9 mouse cellular contexts compared by ENCODE assay signal in genomic region chr6:117430876-117431781, GRCm38 (mm10).
DNase-seq lines count a peak whose midpoint lies in the region; ATAC-seq and TF ChIP-seq lines count a peak whose summit lies in the region.
"Had no signal": no experiment of that assay in that cellular context is flagged by ENCODE, and none has a peak within 500 bp of the region (broad histone marks: within the 10 kb centered on the region; RNA-seq: fewer than 3 reads in every experiment).

No protein-coding gene starts in this region.

- no peak overlapping the region for H3K9ac ChIP-seq in hindbrain, postnatal 0 days (replicated peaks; ENCODE audit: low read length)
- no peak overlapping the region for H3K9ac ChIP-seq in hindbrain, embryonic 13.5 days
- H3K9ac ChIP-seq: midbrain, embryonic 12.5 days had no signal

- no peak for ATAC-seq in hindbrain, postnatal 0 days
- no peak for ATAC-seq in hindbrain, embryonic 13.5 days (ENCODE audit: low FRiP score)
- no peak for ATAC-seq in erythroid progenitor cell, adult 5-6 weeks (replicated peaks; ENCODE audit: low FRiP score, poor library complexity, severe bottlenecking)

- no peaks in the 10 kb centered on the region for H3K36me3 ChIP-seq in hindbrain, postnatal 0 days (ENCODE audit: insufficient read depth, low read length)
- H3K36me3 ChIP-seq in hindbrain, embryonic 13.5 days, result no peaks in the 10 kb centered on the region
- H3K36me3 ChIP-seq: midbrain, embryonic 12.5 days had no signal

- DNase-seq in hindbrain, postnatal 0 days (ENCODE audit: low spot score), result peak; percentile 53
- peak; percentile 36 for DNase-seq in Muller cell, postnatal 12 days (ENCODE audit: inconsistent ontology term)
- DNase-seq in gastrocnemius, postnatal 10 days, result peak; percentile 26
- peak; percentile 26 for DNase-seq in left cerebral cortex, adult 11 months (ENCODE audit: low spot score)
- peak; percentile 54 to 64 for DNase-seq in lung, postnatal 4 days
- DNase-seq in spleen, postnatal 36 days (ENCODE audit: low spot score in 2 of 2), result peak; percentile 80 to 83

- no peak overlapping the region for H3K4me3 ChIP-seq in hindbrain, postnatal 0 days (ENCODE audit: low read length)
- no peak overlapping the region for H3K4me3 ChIP-seq in hindbrain, embryonic 13.5 days
- H3K4me3 ChIP-seq: midbrain, embryonic 12.5 days had no signal

- no peaks in the 10 kb centered on the region for H3K27me3 ChIP-seq in hindbrain, postnatal 0 days (ENCODE audit: insufficient read depth, low read length)
- H3K27me3 ChIP-seq in hindbrain, embryonic 13.5 days, result no peaks in the 10 kb centered on the region
- H3K27me3 ChIP-seq: midbrain, embryonic 12.5 days had no signal

- H3K27ac ChIP-seq in hindbrain, postnatal 0 days, result no peak overlapping the region
- no peak overlapping the region for H3K27ac ChIP-seq in hindbrain, embryonic 13.5 days
- H3K27ac ChIP-seq: midbrain, embryonic 12.5 days had no signal

- peak; percentile 56 for TF ChIP-seq CTCF in hindbrain, postnatal 0 days (IDR thresholded peaks at IDR 0.05; ENCODE audit: low read depth)

- no peak overlapping the region for H3K4me2 ChIP-seq in hindbrain, postnatal 0 days (ENCODE audit: low read depth, low read length)
- H3K4me2 ChIP-seq in hindbrain, embryonic 13.5 days, result no peak overlapping the region
- H3K4me2 ChIP-seq: midbrain, embryonic 12.5 days had no signal

- H3K9me3 ChIP-seq in hindbrain, postnatal 0 days (ENCODE audit: low read length), result no peaks in the 10 kb centered on the region
- no peaks in the 10 kb centered on the region for H3K9me3 ChIP-seq in hindbrain, embryonic 13.5 days
- H3K9me3 ChIP-seq: midbrain, embryonic 12.5 days had no signal

- H3K4me1 ChIP-seq in hindbrain, postnatal 0 days (ENCODE audit: insufficient read depth, low read length), result no peaks in the 10 kb centered on the region; the same call in none of the 2 replicates
- H3K4me1 ChIP-seq in hindbrain, embryonic 13.5 days (replicated peaks), result peaks cover 18% of the 10 kb centered on the region

- 76% methylated on average over 15 of the region's 15 CpGs for WGBS in hindbrain, postnatal 0 days
- WGBS in hindbrain, embryonic 13.5 days, result 80% methylated on average over 15 of the region's 15 CpGs

Comparison
In these comparisons a context has a peak if more than half of its experiments do, and no peak if none do; other contexts are left out.
1. DNase-seq: peak in every context shown above with its lines; median percentile 82 in spleen, postnatal 36 days; 59 in lung, postnatal 4 days; 53 in hindbrain, postnatal 0 days; 36 in Muller cell, postnatal 12 days; 26 in gastrocnemius, postnatal 10 days; 26 in left cerebral cortex, adult 11 months.